Mouse (Mus musculus) telencephalon, adult 2 months (tissue): ENCODE results near the gene Ascl2.

ENCODE experiments used
- DNase-seq: peaks from one replicate; pipeline ENCODE4 v3.0.0-alpha.2; 2011; ENCODE audit warnings: low read depth, low spot score

Gene Ascl2

DNA sequence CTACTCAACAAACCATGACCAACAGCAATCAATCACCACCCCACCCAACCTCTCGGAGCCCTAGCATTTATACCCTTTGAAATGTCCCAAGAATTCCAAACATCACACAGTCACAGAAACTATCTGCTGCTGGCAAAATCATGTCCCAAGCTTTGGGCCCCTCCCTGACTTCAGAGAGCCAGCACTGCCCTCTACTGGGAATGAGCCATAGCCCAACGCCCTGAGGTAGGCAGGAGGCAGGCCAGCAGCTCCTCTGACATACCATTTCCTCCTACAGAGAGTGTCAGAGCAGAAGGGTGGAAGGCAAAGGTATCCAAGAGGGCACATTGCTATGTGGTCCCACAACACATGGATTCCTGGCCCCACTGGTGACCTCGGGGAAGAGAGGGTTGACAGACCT is 33.6 kb upstream of the Ascl2 start:
- DNase-seq, result no peak

DNA sequence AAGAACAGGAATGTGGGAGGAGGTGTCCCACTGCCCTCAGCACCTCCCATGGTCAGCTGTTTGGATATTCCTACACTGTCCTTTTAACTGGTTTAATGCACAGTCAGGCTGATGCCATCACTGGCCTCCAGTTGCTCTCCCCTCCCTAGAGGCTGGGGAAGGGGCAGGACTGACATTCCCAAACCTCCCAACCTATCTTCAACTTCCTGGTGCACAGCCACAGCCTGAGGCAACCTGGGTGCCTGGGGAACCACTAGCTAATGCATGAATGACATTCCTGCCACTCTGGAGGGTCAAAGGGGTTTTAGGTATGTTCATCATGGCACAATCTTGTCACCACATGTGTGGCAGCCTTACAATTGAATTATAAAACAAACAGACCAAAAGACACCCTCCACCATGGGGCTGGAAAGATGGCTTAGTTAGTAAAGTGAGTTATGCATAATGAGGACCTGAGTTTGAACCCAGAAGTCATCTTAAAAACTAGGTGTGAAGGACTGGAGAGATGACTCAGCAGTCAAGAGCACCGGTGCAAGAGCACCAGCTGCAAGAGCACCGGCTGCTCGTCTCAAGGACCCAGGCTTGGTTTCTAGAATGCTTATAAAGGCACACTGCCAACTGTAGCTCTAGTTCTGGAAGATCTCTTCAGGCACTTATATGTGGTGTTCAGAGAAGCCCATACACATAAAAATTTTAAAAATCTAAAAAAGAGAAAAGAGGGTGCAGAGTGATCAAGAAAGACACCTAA is 28.5 kb upstream of the Ascl2 start:
- no peak for DNase-seq

- no peak for DNase-seq
Measured at GRCm38 (mm10) chr7:142996998-142997397, 27.9 kb upstream of the Ascl2 start.

DNA sequence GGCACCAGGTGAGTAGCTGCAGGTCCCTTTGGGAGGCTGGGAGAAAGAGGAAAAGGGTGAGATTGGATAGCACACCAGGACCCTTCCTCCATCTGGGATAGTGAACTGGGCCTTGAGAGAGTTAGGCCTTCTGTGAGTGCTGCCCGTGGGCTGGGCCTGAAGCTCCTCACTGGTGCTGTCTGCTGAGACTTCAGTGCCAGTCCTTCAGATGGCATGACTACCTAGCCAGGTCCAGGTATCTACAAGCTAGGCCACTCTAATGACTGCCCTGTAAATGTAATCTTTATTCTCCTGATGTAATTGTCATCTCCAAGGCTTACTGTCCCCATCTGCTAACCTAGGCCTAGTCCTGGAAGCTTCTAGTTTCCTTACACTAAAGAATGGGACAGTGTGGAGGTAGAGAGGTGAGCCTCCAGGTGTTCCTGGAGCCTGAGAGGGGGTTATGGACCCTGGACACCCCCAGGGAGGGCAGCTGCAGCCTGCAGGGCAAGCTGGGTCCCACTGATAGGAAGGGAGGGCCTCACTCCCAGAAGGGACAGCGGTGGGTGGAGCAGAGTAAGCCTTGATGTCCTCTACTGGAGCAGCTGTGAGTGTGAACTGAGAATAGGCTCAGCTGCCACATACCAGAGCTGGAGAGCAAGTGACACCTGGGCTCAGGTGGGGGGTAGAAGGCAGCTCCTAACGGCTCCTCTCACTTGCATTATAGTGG is 26.7 kb upstream of the Ascl2 start:
- no peak for DNase-seq

DNA sequence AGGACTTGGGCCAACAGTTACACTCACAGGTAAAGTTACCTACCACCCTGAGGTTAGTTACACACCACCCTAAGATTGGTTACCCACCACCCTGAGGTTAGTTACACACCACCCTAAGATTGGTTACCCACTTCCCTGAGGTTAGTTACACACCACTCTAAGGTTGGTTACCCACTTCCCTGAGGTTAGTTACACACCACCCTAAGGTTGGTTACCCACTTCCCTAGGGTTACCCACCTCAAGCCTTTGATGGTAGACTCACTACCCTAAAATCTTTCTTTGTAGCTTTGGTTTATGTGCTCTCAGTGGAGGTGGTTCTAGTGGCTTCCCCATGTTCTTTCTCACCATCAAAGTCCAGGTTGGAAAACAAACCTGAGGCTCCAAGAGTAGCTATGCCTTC is 25.9 kb upstream of the Ascl2 start:
- DNase-seq, result no peak

- DNase-seq, result no peak
Measured at GRCm38 (mm10) chr7:142987718-142988117, 18.7 kb upstream of the Ascl2 start.

DNA sequence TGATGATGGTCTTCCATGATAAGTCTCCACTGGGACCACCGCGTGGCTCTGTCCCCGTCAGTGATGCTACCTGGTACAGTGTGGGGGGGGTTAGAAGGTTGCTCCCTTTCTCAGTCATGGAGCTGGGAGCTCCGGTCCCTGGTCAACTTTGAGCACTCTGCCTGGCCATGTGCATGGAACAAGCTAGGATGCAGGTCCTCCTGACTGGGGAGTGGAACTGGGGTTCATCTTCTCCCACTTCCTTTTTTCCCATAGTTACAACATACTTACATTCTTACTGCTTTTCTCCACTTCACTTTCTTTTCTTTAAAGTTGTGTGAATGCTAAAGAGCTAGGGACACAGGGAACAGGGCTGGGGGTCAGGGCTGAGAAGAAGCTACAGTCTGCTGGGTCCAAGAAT is 16.1 kb upstream of the Ascl2 start:
- DNase-seq, result no peak

DNA sequence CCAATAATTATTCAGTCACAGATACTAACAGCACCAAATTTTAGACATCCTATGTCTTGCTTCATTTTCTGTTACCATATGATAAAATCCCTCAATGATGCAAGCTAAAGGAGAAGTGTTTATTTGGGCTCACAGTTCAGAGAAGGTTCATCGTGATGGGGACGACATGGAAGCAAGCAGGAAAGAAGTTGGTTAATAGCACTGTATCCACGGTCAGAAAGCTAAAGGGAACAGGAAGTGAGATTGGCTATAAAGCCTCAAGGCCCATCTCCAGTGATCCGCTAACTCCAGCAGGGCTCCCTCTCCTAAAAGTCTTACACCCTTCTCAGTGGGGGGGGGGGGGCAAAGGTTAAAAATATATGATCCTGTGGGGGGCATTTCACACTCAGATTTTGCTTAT is 12.8 kb upstream of the Ascl2 start:
- no peak for DNase-seq

GRCm38 (mm10) chr7:142967884-142968808 is 918 bp downstream of the Ascl2 start:
- peak; percentile 41 for DNase-seq

DNA sequence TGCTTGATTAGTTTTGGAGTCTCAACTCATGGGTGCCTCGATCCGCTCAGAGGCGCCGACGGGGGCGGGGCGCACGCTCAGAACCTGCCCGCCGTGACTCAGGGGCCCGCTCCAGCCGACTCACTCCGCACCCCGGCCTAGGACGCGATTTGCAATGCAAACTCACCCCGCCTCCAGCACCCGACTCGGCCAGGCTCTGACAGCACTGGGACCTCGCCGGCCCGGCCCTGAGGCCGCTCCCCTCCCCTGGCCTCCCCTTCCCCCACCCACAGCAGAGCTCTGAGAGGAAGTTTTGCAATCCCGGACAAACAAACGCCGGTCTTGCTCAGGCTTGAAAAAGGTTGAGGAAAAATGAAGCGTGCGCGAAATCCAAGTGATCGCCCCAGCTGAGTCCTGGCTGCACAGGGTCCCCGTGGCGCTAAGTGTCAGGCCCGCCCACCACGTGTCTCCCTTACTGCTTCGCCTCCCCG is 1.6 kb downstream of the Ascl2 start:
- DNase-seq, result no peak

DNA sequence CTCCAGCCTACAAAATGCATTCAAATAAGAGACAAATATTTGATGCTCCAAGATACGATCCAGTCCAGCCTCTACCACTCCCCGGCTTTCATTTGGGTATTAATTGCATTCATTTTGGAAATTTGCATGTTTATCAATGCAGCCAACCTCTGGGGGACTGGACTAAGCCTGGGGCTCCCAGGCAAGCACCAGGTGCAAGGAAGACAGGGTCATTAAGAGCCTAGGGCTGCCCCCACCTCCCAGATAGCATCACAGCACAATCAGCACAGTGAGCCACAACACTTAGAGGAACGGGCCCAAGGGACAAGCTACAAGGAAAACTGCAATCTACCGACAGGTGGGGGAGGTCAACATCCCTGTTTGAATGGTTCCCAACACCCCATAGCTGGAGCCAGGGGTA is 9.3 kb downstream of the Ascl2 start:
- no peak for DNase-seq

DNA sequence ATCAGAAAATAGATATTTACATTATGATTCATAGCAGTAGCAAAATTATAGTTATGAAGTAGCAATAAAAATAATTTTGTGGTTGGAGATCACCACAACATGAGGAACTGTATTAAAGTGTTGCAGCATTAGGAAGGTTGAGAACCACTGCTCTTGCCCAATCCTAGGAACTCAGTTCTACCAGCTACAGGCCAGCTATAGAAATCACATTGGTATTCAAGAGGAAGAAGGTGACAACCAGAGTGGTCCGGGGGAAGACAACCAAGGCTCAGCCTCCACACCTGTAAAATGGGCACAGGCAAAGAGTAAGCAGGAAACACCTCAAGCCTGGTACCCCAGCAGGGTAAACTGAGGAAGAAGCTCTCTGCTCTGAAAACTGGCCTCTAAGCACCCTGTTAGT is 10.2 kb downstream of the Ascl2 start:
- no peak for DNase-seq

DNA sequence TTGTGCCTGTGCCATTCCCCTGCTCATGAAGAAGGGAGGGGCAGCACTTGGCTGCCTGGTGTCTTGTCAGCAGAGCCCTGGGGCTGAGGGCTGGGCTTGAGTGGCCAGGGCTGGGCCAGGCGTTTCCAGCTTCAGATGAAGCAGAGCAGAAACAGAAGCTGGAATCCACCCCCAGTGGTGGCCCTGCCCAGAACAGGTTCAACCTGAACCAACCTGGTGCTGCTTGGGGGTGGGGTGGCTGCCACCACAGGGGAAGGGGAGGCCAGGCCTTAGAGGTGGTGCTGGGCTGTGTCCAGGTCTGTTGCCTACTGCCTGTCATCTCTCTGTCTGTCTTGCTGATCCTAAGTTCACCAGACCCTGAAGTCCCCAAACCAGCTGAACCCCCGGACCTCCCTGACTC is 13.0 kb downstream of the Ascl2 start:
- no peak for DNase-seq

GRCm38 (mm10) chr7:142949568-142949967 is 19.5 kb downstream of the Ascl2 start:
- DNase-seq, result no peak

- DNase-seq, result no peak
Measured at GRCm38 (mm10) chr7:142937631-142938030, 31.4 kb downstream of the Ascl2 start.

DNA sequence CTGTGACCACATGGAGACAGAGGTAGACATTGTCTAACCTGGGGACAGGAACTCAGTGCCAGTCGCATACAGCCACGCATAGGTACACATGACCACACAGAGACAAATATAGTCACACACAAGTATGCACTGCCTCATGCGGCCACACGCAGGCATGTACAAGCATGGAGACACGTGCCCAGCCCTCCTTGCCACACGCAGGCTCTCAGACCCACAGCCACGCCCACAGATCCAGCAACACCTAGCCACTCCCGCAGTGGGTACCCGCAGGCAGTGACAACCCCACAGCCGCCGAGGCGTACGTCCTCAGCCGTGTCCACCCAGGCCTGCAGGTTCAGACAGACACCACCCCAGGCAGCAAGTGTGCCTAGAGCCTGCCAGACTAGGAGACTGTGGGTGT is 33.4 kb downstream of the Ascl2 start:
- DNase-seq, result no peak

DNA sequence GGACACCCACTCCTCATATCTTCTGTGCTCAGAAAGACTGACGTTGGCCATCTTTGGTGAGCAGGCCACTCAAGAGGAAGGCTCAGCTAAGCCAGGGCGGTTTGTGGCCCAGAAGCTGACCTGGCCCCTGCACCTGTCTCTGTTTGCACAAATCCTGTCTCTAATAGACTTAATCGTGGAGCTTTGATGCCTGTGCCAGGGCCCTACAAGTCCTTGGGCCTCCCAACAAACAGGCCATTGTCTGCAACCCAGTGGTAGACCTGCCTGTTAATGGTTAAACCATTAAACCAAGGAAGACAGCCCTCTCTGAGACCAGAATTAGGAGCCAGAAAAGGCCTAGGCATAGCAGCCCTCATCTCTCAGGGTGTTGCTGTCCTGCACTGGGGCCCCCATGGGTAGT is 36.6 kb downstream of the Ascl2 start:
- DNase-seq, result no peak

DNA sequence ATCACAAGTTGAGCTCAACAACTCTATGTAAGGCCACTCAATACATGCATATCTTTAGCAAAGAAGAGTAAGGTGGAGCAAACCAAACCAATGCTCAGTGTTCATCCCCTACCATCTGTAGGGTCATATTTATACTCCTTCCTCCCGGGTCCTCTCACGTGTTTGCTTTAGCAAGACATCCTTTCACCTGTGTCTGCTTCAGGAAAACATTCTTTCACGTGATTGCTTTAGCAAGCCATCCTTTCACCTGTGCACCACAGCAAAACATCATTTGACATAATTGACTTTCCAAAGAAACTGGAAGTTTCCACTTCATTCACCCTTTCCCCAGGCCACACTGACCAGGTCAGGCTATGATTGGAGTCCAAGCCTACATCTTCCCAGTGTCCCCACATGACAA is 38.0 kb downstream of the Ascl2 start, which contains the start of gene Th:
Th (minus strand) TSS at position 101 of the 400 bp plus-strand sequence.
- no peak for DNase-seq

GRCm38 (mm10) chr7:142929516-142929915 is 39.5 kb downstream of the Ascl2 start:
- DNase-seq, result no peak

- DNase-seq, result no peak
Measured at GRCm38 (mm10) chr7:142927293-142927692, 41.8 kb downstream of the Ascl2 start.

- DNase-seq, result no peak
Measured at GRCm38 (mm10) chr7:142918641-142919628, 50.1 kb downstream of the Ascl2 start.
